Mouse (Mus musculus): Measurements from ENCODE around the gene Mcm3ap.
A peak's percentile ranks its signal among the peaks of the same experiment; 100 is the strongest.

Mcm3ap gene

DNA sequence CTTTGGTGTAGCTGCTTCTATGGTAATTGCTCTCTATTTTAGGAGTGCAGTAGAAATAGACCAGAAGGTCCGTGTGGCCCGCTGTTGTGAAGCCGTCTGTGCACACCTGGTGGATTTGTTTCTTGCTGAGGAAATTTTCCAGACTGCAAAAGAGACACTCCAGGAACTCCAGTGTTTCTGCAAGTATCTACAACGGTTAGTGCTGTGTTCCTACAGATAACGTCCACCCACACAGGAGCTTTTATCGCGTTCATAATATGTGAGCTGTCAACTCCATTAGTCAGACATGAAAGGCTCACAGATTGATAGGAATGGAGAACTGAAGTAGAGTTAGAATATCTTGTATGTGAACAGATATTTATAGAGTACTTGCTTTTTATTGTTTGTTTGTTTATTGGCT, 27.6 kb downstream of the Mcm3ap start:
- no peak for DNase-seq

DNA sequence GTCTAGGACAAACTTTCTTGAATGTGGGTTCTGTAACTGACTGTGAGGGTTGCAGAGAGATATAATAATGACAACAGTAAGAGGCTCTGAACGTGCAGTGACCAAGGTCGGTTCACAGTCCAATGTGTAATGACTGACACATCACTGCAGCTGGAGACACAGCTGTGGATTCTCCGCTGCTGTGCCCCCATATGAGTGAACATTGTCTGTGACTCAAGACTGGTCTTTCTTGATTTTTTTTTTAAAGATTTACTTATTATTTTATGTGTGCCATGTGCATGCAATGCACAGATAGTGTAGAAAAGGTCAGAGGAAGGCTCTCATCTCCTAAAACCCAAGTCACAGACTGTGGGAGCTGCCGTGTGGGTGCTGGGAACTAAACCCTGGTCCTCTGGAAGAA, 28.8 kb downstream of the Mcm3ap start:
- no peak for DNase-seq

DNA sequence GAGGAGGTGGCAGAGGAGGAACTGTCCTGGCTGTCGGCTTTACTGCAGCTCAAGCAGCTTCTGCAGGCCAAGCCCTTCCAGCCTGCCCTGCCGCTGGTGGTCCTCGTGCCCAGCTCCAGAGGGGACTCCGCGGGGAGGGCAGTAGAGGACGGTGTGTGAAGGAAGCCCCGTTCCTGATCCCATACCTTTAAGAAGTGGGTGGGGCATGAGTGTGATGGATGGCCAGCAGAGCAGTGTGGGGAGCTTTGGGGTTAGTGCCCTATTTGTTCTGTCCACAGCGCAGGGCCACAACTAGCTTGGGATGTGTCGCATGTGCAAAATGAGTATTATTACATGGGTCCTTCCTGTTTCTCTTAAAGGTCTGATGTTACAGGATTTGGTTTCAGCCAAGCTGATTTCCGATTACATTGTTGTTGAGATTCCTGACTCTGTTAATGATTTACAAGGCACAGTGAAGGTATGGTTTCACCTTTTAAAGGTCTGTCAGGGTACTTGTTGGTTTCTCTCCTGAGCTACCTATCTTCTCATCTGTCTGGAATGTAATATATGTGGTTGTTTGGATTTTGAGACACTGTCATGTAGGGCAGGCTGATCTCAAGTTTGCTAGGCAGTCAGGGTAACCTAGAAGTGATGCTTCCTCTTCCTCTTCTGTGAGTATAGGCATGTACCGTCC, 35.7 kb downstream of the Mcm3ap start:
- DNase-seq: no peak

GRCm38 (mm10) chr10:76505865-76506264, 37.1 kb downstream of the Mcm3ap start:
- no peak for DNase-seq

DNA sequence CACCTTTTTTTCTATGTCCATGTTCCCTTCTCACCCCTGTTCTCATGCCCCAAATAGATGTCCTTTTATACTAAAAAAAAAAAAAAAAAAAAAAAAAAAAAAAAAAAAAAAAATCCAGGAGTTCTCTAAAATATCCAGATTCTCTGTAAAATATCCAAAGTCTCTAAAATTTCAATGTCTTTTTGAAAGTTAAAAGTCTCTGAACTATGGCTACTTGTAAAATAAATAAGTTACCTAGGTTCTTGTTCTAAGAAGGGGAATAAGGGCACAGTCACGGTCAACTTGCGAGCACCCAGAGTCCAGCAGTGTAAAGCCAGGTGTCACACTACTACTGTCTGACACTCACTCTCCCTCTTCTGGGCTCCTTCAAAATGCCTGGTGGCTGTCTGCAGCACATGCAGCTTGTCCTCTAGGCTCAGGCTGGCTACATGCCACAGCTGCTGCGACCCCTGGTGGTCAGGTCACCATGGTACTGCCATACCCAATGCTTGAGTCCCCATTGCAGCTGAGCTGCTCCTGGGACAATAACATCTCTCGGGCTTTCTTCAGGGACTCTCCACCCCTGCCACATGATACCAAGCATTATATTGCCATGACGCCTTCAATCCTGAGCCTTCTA, 44.3 kb downstream of the Mcm3ap start:
- DNase-seq: peak; percentile 88 to 90

GRCm38 (mm10) chr10:76530922-76531321, 62.2 kb downstream of the Mcm3ap start:
- no peak for DNase-seq

- DNase-seq: peak; percentile 98 to 99
Observed at GRCm38 (mm10) chr10:76531375-76531774, 62.6 kb downstream of the Mcm3ap start, which contains the start of gene Lss. TSS of gene Lss (plus strand) at chr10:76531588.

- no peak for DNase-seq
Observed at GRCm38 (mm10) chr10:76531828-76532227, 63.1 kb downstream of the Mcm3ap start.

DNA sequence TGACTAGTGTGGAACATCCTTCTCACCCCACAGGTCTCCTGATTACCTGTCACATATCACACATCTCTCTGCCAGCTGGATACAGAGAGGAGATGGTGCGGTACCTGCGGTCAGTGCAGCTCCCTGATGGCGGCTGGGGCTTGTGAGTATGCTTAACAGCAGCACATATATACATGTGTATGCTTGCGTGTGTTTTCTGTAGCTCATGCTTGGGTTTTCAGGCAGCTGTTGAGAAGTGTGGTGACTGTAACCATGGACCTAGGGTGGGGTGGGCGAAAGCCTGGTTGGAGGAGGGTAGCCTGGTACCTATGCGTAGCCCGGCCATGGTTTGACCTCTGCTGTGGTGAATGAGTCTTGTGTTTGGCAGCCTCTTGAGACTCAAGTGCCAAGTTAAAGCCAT, 66.8 kb downstream of the Mcm3ap start:
- DNase-seq: no peak

GRCm38 (mm10) chr10:76537619-76538018, 68.9 kb downstream of the Mcm3ap start:
- no peak for DNase-seq

- DNase-seq: no peak
Observed at GRCm38 (mm10) chr10:76541336-76542085, 72.8 kb downstream of the Mcm3ap start.

DNA sequence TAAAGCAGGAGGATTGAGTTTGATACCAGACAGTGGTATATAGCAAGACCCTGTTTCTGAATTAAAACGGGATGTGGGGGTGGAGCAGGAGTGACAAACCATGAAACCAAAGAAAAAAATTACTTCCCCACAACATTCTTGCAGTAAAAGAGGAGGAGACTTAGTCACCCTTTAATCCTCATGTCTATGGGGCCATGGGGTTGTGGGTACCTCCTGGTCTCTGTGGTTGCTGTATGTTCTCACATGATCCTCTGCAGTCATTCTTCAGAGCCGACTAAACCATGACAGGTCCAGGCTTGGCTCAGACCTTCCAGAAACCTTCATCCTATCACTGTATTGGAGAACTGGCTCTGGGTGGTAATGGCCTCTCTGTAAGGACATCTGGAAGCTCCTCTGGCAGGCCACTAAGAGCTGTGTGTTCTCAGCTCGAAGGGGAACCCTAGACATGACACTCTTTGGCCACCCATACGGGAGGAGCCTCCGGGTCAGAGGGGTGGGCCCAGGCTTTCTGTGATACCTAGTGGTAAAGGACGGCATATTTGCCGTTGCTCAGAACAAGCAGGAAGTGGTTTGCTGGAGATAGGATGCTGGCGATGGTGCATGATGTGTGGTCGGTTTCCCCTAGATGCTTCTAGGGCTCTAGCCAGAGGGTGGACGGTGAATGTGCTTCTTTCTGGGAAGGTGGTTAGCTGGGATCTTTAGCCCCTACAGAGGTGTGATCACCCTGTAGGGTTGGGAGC, 74.1 kb downstream of the Mcm3ap start:
- DNase-seq: peak; percentile 10 to 30

DNA sequence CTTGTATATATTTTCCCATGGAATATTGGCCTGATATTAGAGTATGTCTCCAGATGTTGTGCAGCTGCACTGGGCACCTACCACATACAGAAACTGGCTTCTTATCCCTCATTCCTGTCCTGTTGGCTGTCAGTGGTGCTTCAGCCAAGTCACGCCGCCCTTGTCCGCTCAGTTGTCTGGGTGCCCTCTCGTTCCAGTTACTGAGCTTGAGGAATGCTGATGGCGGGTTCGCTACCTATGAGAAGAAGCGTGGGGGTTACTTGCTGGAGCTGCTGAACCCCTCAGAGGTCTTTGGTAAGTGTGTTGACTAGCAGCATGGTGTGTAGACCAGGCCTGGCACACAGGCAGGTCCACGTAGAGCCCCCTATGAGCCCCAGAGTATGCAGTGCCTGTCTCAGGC, 77.8 kb downstream of the Mcm3ap start:
- no peak for DNase-seq

- DNase-seq: no peak
Observed at GRCm38 (mm10) chr10:76548218-76548617, 79.5 kb downstream of the Mcm3ap start.

DNA sequence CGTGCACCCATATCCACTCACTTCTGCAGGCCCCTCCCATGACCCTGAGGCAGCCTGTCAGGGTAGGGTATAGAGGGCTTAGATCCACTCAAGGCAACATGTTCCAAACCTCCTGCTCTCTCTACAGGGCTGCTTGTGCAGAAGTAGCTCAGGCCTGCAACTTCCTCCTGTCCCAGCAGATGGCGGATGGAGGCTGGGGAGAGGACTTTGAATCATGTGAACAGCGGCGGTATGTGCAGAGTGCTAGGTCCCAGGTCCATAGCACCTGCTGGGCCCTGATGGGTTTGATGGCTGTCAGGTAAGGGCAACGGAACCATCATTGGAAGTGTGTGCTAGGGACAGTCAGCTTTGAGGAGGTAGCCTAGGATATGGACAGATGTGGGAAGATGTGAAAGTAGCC, 81.7 kb downstream of the Mcm3ap start:
- DNase-seq: no peak

GRCm38 (mm10) chr10:76551556-76551955, 82.8 kb downstream of the Mcm3ap start:
- DNase-seq: no peak

DNA sequence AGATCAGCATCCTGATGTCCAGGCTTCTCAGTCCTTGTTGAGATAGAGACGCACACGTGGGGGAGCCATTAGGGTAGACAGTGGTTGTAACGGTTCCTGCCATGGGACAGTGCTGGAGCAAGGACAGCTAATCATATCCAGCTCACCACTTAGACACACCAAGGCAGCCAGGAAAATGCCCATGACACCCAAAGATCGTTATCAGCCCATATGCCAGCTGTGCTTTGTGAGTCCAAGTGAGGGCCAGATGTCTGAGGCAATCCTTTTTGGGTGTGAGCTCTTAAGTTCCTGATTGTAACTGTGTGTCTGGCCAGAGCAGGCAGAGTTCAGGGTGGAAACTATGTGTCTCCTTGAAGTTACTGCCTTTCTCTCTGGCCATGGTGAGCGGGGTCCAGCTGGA, 85.3 kb downstream of the Mcm3ap start:
- DNase-seq: no peak

GRCm38 (mm10) chr10:76561972-76562371, 93.2 kb downstream of the Mcm3ap start, which contains the start of gene Spatc1l:
TSS of gene Spatc1l (plus strand) at chr10:76562272.
- no peak for DNase-seq

All from B cell, adult 2 months (primary cell).